Mouse (Mus musculus) embryonic fibroblast, embryonic 13.5 days (primary cell): ENCODE results near the gene Kcnh4. TPM values are rescaled to one million over a fixed set of nuclear protein-coding genes. Genes with fewer than 3 reads are reported as not detected.

Experiments used
- H3K27ac ChIP-seq: 2 replicates; pipeline ENCODE4 v1.5.1; 2012; ENCODE audit warnings: low read length, control low read depth, inconsistent platforms; ENCODE audit not compliant: insufficient read depth
- H3K4me1 ChIP-seq: 2 replicates; pipeline ENCODE4 v1.6.1; 2011; ENCODE audit warnings: low read length; ENCODE audit not compliant: control insufficient read depth, insufficient read depth
- H3K4me3 ChIP-seq: 2 replicates; pipeline ENCODE4 v1.5.1; 2011; ENCODE audit warnings: mild to moderate bottlenecking, control low read depth, low read length; ENCODE audit not compliant: insufficient read depth
- CTCF ChIP-seq: IDR thresholded peaks from 2 replicates; pipeline ENCODE4 v1.5.1; 2011; ENCODE audit warnings: mild to moderate bottlenecking, control low read depth, low read length, moderate library complexity, borderline replicate concordance; ENCODE audit not compliant: insufficient read depth
- POLR2A ChIP-seq: IDR thresholded peaks from 2 replicates; pipeline ENCODE4 v1.6.1; 2011; ENCODE audit warnings: low read depth, mild to moderate bottlenecking, control low read depth, low read length, moderate library complexity
- polyA plus RNA-seq: library from polyadenylated mRNA; stranded (reverse); fragments of >200 nt; gene quantifications from 2 replicates; pipeline ENCODE4 v1.2.4, GENCODE M21; 2011; ENCODE audit warnings: low read depth; ENCODE audit not compliant: missing spikeins, insufficient read length

Gene Kcnh4
- polyA plus RNA-seq, 1 experiment = not detected

DNA sequence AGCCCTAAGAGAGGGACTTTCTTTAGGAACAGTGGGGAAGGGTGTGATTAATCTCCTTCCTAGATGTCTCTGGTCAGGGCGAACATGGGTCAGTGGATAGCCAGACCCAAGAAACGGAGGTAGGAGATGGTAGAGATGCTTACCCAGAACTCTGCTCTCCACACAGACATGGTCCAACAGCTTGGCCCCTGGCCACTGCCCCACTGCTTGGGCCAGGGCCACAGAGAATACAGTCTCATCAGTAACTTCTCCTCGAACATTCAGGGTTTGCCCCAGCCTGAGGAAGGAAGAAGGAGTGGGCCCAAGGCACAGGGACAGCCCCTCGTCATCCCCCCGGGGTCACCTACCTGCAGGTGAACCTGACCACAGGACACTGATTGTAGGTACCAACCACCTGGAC, 8.1 kb upstream of the Kcnh4 start:
- Histone ChIP-seq H3K4me3 (no peak overlapping the region), H3K27ac (no peak overlapping the region), H3K4me1 (no peaks in the 10 kb centered on the region)
- TF ChIP-seq POLR2A (no peak), CTCF (no peak)

DNA sequence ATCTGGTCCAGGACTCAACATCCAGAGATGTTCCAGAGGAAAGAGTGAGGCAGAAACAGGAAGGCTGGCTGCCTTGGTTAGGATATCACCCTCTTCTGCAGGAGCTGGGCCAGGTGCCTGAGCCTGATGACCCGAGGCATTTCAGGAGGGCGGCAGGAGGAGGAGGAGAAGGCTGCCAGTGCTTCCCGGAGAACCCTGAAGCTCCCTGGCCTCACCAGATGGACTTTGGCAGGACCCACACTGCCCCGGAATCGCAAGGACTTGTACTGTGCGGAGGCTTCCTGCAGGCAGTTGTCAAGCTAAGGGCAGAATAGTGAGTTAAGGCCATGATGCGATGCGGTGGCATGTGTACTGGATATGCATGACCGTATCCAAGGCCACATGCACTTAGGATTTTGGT, 7.0 kb upstream of the Kcnh4 start:
- Histone ChIP-seq H3K4me3 (no peak overlapping the region), H3K27ac (no peak overlapping the region), H3K4me1 (no peaks in the 10 kb centered on the region)
- TF ChIP-seq CTCF = no peak
- no peak for TF ChIP-seq POLR2A

DNA sequence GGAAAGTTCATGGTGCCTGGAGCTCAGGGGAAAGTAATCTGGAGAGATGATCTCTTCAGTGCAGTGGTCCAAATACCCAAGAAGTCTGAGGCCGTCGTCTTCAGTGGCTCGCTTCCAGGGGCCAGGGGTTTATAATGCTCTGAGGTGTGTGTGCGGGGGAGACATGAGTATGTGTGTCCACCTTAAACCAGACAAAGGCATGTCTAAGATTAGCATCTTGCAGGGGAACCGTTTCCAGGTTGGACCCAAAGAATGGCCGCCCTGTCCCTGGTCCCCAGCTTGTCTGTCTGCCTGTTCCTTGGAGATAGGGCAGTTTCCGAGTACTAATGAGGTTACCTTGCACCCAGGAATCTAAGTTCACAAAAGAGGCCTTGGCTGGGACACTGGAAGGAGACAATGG, 3.1 kb upstream of the Kcnh4 start, which contains the start of gene Hcrt:
TSS of gene Hcrt (minus strand) at position 101 of the 400 bp plus-strand sequence.
- TF ChIP-seq POLR2A (no peak), CTCF (no peak)
- Histone ChIP-seq H3K4me1 (no peaks in the 10 kb centered on the region), H3K27ac (no peak within 1 kb of the TSS), H3K4me3 (peak within 1 kb of the TSS; percentile 19; the same call in 1 of the 2 replicates)

DNA sequence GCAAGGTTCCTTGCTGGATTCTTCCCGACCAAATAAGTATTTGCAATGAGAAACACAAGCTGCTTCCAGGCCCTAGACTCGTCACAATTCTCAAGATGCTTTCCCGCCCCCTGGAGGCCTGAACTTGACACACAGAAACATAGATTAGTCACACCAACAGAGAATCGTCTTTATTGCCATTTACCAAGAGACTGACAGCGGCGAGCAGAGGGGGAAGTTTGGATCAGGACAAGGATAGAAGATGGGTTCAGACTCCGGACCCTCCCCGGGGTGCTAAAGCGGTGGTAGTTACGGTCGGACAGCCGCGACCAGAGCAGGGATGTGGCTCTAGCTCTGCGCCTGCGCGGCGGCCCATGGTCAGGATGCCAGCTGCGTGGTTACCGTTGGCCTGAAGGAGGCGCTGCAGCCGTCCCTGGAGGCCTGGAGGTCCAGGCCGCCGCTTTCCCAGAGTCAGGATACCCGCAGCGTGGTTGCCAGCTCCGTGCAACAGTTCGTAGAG, 1.9 kb upstream of the Kcnh4 start:
- peak overlapping the region; percentile 61 for H3K4me3 ChIP-seq
- TF ChIP-seq POLR2A (0 out of 2 replicates have a peak, but pooled peaks have one; percentile 24), CTCF (peak; percentile 91)
- H3K4me1 ChIP-seq = no peaks in the 10 kb centered on the region
- H3K27ac ChIP-seq = no peak overlapping the region

DNA sequence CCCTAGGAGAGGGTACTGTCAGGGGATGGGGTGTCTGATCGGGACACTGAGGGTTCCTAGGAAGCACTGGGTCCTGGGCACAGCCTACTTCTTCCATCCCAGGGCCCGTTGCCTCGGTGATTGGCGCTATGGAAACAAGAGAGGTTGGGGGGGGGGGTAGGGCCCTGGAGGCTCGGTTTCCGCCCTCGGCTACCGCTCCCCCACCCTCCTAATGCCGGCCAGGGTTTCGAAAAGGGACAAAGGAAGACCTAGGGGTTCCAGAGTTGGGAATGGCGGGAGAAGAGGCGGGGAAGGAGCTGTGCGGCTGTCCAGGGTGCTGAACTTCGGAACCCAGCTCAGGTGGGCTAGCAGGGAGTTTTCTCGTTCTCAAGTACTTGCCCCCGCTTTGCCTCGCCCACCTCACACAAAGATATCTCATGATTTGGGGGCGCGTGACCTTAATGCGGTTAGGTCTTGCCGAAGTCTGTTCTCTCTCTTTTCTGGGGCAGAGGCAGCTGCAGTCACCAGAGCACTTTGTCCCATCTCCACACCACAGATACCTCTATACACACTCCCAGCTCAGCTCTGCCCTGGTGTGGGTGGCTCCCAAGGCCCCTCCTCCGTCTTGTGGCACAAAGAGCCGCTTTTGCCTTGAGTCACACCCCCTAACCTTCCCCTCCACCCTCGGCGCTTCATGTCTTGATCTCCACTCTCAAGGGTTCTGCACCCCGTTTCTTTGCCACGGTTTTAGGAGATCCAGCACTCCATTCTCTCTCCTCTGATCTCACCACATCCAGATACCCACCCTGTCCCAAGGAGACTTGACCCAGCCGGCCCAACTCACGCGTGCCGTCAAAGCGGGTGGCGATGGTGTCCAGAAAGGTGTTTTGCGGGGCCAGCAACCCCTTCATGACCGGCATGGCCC, 783 bp downstream of the Kcnh4 start:
- Histone ChIP-seq H3K4me1 (no peaks in the 10 kb centered on the region), H3K4me3 (no peak overlapping the region), H3K27ac (no peak overlapping the region)
- TF ChIP-seq CTCF (no peak), POLR2A (no peak)

DNA sequence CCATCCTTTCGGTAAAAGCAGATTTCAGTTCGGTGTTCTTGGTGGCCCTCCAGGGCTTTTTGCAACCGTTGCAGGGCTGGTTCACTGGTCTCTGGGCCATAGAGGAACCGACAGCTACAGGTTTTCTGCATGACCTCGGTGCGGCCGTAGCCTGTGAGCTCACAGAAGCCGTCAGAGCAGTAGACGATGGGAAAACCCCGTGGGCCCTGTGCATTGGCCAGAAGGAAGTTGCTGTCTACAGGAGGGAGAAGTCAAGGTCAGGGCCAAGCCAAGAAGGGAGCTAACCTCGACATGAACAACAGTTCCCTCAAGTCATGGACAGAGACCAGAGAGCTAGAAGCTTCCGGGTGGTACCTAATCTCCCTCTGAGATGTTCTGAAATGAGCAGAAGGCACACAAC, 2.2 kb downstream of the Kcnh4 start:
- H3K4me3 ChIP-seq = no peak overlapping the region
- H3K4me1 ChIP-seq = no peaks in the 10 kb centered on the region
- no peak for TF ChIP-seq CTCF
- TF ChIP-seq POLR2A = no peak
- no peak overlapping the region for H3K27ac ChIP-seq

DNA sequence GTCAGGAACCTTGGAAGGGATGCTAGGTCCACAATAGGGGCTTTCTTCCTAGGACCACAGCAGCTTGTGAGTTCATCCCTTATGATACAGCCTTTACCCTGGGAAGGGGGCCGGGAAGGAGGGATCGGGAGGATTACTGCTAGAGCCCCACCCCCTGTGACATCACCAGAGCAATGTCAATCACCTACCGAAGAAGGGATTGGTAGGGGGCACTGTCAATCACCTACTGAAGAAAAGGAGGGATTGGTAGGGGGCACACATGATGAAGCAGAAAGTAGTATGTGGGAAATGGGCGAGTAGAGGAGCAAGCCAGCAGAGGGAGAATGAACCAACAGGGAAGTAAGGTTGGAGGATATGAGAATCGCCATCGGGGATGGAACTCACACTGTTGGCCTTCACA, 3.3 kb downstream of the Kcnh4 start:
- Histone ChIP-seq H3K4me3 (no peak overlapping the region), H3K27ac (no peak overlapping the region), H3K4me1 (no peaks in the 10 kb centered on the region)
- TF ChIP-seq CTCF (no peak), POLR2A (no peak)

DNA sequence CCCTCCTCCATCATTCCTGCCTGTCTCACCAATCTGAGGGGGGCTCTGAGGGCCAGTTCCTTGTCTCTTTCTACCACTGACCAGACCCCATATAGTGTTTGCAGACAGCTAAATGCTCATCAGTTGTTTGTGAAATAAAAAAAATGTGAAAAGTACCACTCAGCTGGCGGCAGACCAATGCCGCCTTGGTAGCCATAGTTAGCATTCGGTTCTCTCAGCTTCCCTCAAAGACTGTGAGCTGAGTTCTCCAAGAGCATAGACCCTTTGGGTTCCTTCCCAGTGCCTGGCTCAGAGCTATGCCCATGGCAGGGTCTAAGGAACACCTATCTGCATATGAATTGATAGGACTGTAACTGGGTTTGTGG, 5.1 kb downstream of the Kcnh4 start:
- H3K4me3 ChIP-seq = no peak overlapping the region
- no peak overlapping the region for H3K27ac ChIP-seq
- TF ChIP-seq POLR2A (no peak), CTCF (no peak)
- no peaks in the 10 kb centered on the region for H3K4me1 ChIP-seq

DNA sequence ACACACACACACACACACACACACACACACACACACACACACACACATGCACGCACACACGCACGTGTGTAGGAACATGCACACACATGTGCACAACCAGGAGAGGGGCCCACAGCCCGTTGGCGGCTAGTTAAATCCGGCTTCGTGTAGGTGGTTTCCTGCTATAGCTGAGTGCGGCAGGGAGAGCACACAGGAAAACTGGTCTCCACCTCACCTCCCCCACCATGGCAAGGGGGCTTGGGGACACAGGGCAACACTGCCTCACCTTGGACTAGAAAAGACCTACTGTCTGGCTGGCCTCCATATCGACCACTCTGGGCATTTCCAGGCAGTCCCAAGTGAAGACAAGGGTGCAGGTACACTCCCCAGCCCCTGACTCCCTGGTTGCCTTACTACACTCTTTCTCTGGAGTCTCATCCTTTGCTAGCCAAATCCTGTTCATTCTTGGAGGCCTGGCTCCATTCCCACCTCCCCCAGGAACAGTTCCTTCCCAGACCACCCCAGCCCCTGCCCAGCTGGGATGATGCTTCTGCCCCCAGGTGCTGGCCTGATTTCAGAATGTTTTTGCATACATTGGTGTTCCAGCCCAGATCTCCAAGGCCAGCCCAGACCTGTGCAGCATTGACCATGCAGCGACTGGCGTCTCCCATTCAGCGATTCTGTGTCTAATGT, 5.6 kb downstream of the Kcnh4 start:
- no peak overlapping the region for H3K4me3 ChIP-seq
- H3K4me1 ChIP-seq = no peaks in the 10 kb centered on the region
- TF ChIP-seq CTCF = no peak
- TF ChIP-seq POLR2A = no peak
- no peak overlapping the region for H3K27ac ChIP-seq

DNA sequence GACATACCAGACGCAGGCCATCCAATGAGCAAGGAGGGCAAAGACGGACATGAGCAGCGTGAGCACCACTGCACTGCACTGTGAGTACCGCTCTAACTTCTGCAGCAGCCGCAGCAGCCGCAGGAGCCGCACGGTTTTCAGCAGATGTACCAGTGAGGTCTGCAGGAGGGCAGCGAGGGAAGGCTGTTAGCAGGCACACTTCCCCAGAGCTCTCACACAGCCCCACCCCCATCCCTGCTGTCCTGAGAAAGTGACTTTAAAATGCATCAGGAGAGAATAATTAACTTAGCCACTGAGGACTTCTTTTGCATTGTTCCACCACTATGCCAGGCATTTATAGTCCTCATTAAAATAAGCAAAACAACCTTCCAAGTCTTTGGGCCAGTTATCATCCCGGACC, 7.4 kb downstream of the Kcnh4 start:
- H3K27ac ChIP-seq = no peak overlapping the region
- H3K4me3 ChIP-seq = no peak overlapping the region
- TF ChIP-seq POLR2A = no peak
- TF ChIP-seq CTCF = no peak
- no peaks in the 10 kb centered on the region for H3K4me1 ChIP-seq
